Mouse (Mus musculus) ovary, postnatal 10 days (tissue): Measurements from ENCODE around the gene Pid1.
"Not testable (repeated sequence)": the region's sequence is repeated elsewhere in the genome, so short reads cannot be mapped to it uniquely, and the experiment has no call there.

ENCODE experiments used
- DNase-seq: peaks from one replicate; pipeline ENCODE4 v3.0.0; 2022; ENCODE audit warnings: low spot score

Gene Pid1

DNA sequence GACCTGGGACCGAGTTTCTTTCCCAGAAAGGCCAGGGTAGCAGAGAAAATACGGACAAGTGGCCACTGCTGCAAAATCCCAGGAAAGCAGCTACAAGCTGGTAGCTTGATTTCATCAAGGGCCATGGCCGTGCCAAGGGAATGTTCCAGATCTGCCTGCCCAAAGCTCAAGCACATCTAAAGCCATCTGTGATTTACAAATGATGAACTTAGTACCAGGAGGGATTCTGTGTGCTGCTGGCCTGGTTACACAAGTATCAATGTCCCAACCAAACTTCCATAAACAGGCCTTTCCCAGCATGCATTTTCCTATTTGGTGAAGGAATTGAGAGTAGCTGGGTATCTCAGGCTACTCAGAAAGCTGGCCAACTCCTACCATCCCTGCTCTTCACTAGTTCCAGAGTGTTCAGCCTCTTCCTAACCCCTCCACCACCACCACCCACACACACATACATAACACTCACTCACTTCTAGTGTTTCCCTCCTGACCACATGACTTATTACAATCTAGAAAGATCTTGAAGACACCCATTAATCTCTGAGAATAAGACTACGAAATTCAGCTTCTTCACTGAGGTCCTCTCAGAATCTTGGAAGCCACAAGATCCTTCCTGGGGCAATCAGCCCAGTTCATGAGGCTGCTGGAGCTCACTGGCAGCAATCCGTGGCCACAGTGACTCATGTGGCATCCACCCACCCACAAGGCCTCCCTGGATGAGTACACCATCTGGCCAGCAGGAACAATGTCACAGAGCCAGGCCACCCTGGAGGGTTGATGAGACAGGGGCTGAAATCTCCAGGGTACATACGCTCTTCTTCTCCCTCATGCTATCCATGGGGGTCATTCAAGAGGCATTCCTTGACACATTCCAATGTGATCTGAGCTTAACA lies 4.1 kb downstream of the Pid1 start:
- DNase-seq, result no peak

DNA sequence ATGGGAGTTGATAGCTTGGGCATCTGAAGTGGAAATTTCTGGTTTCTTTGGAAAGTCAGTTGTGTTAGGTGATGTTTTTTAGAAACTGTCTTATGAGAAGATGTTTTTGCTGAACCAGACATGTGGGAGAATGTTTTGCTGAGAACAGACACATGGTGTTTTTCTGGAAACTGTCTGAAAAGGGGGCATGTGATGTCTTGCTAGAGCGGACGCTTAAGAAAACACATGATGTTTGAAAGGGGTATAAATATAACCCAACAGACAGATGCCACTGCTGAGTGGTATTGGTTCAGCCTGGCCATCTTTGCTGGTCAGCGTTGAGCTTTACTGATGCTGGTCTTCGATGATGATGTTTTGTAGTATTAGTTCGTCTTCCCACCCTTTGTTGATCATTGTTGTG lies 6.8 kb downstream of the Pid1 start:
- no peak for DNase-seq

DNA sequence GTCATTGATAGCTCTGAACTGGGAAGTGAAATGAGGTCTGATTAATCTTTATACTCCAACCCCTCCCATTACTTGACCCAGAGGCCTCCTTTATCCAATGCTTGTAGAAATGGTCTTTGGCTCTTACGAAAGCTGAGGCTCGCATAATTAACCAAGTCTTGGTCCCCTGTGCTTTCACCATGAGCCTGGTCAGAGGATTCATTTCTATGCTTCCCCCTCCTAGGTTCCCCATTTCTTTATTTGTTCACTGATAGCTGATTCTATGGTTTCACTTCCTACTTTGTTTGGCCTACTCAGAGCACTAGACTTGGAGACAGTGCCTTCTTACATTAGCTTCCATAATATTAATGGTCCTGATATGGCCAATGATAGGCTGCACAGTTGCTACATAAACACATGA lies 13.7 kb downstream of the Pid1 start:
- DNase-seq, result no peak

DNA sequence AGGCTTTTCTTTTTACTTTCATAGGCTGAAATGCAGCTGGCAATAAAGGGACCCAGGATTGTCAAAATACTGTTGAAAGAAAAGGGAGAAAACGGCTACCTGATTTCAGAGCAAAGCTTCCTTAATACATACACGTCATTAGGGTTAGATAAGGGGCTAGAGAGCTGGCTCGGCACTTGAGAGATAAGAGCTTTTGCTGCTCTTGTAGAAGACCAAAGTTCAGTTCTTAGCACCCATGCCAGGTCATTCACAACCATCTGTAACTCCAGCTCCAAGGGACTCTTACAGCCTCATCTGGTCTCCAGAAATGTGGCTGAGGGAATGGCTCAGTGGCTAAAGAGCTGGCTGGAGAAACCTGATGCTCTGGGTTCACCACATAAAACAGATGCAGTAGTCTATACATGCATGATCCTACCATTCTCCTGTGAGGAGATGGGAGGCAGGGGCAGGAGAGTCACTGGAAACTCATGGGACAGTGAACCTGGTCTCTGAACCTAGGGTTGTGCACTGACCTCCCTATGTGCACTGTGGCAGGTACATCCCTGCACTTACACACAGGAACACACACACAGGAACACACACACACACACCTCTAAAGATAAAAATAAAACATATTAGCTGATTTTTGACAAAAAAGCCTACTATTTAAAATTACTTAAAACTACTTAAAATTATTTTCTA lies 16.0 kb downstream of the Pid1 start:
- DNase-seq, result no peak

DNA sequence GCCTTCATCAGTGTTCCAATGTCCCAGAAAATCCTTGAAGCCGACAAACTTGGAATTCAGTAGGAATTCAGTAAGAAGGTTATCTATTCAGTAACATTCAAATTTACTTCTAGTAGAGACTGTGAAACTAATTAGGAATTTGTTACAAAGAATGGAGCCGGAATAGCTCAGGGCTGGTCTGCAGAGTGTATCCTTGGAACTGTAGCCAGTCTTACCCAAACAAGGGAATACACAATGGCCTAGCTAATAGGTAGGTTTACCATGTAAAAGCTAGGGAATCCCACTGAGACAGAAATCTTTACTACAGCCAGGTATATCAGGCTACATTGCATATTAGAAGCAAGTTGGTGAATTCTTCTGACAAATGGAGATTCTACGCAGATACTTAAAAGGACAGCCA lies 31.2 kb downstream of the Pid1 start:
- DNase-seq, result not testable (repeated sequence)

DNA sequence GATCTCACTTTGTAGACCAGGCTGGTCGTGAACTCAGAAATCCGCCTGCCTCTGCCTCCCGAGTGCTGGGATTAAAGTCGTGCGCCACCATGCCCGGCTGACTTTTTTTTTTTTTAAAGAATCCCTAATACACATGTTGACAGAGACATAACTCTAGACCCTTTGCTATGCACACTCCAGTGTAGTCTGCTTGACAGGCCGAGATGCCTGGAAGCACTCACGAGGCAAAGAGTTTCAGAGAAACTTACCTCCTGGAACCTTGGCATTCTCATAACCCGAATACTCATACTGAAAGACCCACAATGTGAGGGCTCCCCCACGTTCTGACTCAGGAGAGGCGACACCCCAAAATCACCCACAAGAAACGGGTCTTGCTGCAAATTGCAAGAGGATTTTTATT lies 32.1 kb downstream of the Pid1 start:
- DNase-seq, result not testable (repeated sequence)

DNA sequence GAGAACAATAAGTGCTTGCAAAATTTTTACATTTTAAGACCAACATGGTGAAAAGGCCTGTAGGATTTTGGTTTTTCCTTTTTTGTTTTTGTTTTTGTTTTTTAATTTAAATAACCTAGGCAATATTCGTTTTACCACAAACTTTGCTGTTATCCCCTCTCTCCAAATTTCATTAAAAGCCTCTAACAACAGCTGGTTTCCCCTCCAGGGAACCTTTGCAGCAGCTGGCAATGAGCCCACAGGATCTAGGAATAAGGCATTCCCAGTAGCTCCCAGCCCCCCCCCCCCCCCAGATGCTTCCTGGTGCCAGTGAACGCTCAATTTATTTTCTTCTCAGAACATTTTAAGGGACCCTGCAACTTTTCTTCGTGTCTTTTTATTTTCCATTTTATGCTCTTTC lies 38.7 kb downstream of the Pid1 start:
- DNase-seq, result no peak

DNA sequence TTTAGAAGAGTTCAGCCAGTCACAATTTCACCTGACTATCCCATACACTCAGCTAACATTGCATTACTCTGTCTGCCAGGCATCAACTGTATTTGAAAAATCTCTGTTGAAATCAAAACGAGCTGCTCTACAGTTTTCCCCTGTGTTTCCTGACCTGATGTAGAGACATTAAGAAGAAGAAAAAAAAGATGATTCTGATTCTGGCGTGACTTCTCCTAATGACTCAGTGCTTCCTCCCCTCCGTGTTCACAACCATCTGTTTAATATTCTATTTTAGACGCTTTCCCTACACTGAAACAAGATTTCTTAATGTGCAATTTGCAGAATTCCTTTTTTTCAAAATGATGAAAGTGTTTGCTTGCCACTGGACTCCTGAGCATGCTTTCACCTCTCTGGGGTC lies 42.7 kb downstream of the Pid1 start:
- DNase-seq, result no peak

DNA sequence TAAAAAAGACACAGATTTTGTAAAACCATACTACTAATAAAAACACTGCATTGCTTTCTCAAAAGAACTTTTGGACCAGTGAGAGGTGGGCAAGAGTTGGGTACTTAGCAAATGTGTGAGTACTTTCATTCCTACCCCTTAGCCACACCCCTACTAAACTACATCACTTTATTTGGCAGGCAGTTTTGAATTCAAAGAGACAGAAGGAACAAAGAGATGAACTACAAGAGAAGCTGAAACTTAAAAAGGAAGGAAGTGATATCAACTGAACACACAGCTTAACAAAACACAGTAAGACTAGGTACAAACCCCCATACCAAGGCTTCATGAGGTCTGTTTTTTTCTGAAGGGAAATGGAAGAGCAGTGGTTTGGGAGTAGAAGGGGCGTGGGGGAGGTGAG lies 45.4 kb downstream of the Pid1 start:
- DNase-seq, result no peak

DNA sequence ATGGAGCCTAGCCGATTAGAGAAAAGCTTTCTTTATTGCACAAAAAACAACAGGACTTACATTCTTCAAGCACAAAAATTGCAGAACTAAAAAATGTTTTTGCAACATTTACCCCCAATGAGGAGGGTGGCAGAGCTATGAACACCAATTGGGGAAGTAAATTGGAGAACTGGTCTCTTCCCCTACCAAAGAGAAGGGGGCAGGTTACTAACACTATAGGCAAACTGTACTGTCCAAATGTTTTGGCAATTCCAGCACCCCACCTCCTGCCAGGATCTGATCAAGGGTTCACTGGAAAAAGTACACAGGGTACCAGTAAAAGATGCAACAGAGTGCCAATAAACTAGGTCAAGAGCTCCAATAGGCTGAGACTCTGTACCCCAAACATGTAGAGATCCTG lies 46.2 kb downstream of the Pid1 start:
- DNase-seq, result no peak

DNA sequence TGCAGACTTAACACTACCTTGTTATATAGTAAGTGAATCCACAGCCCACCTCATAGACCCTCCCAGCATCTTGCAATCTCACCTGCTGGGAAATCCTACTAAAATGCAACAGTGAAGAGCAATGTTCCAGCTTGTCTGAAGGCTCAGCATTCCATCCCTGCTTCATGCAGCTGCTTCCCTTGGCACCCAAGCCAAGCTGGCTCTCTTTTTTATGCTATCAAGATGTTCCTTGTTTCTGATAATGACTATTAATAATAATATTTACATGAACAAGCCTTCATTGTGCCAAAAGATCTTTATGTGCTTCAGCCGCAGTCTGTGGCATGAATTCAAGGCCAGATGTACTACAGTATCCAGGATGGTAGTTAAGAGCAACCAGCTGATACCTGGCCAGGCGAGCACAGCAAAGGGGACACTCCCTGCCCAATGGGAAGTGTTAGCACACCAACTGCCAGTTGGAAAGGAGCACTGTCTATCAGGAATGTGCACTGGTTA lies 54.0 kb downstream of the Pid1 start:
- no peak for DNase-seq

DNA sequence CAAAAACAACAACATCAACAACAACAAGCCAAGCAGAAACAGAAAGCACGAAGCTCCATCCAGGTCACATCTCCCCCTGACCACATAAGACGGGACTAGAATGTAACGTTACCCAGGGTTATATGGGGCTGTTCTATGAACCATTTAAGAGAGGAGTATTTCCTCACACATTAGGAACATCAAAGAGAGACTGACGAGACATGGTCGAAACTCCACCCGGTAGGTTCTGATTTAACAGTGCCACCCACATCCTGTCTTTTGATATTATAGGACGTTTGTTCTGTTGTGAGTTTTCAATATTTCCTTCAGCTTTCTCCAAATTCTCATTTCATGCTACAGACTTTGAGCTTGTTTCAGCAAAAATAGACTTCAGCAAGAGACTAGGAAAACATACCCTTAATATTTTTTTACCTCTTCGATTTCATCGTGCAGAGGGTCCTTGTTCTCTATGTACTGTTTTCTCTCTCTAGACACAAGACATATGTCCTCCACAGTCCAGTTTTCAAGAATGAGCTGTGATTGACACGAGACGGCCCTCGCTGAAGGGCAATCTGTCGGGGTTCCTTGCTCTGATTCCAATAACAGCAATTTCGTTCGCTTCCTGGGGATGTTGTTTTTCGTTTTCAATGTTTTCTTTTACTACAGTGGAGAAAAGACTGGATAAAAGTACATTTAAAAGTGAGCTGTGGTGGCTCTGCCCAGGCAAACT lies 58.1 kb downstream of the Pid1 start:
- DNase-seq, result no peak

DNA sequence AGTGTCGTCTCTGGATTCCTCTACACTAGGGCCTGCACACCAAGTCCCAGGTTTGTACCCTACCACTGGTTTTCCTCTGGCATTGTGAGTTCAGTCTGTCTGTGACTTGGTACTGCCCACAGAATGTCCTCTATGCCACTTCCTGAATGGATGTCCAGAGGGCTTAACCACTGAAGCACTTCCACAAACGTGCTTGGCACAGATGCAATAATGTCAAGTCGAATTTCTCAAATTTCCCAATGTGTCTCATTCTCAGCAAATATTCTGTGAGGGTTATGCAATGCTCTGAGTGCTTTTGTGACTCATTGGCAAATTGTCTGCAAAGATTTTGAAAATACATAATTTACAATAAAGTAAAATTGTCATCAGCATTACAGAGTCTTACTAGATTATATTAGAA lies 61.2 kb downstream of the Pid1 start:
- DNase-seq, result no peak

DNA sequence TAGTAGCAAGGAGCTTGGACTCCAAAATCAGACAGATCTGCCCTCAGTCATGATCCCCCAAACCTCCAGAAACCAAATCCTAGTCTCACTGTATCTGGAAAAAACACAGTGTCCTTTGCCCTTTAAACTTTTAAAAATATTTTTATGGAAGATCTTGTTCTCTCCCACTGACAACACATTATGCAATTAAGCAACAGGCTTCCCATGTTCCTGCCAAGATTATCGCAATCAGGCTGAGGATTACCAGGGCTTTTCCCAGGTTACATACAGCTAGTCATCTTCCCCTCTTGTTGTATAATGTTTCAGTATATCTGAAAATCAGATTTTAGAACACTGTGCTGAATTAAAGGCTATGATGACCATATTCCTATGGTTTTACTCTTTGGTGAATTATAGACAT lies 64.3 kb downstream of the Pid1 start:
- no peak for DNase-seq

DNA sequence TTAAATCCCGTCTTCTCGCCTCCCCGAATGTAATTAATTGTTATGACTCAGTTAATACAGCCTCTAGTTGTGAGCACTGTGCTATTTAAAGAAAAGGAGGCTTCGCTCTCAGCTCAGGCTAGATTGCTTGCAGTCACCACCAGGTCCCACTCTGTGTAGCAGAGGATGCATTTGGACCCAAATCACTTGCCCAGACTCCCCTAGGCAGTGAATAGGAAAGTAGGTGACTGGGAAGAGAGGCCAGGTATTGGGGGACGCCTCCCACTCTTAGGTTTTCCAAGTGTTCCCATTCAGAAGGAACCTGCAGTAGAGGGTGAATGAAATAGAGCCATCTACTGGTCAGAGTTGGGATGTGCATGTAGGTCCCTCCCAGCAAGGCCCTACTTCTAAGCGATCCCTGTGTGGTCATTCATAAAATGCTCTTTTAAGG lies 77.3 kb downstream of the Pid1 start:
- peak; percentile 17 for DNase-seq

DNA sequence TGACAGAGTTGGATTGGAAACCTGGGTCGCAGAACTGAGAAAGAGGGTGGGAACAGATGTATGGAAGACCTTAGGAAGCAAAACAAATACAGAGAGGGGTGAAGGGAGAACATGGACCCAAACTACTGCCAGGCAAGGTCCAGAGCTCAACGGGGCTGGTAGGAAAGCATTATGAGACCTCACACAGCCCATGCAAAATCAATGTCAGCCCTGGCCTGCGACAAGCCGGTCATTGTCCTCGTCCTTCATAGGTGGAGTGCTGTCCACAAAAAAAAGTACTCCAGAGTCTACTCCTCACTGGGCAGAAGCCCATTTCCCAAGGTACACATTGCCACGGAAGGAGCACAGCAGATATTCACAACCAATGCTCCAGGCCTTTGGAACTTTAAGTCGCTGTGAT lies 78.4 kb downstream of the Pid1 start:
- no peak for DNase-seq

DNA sequence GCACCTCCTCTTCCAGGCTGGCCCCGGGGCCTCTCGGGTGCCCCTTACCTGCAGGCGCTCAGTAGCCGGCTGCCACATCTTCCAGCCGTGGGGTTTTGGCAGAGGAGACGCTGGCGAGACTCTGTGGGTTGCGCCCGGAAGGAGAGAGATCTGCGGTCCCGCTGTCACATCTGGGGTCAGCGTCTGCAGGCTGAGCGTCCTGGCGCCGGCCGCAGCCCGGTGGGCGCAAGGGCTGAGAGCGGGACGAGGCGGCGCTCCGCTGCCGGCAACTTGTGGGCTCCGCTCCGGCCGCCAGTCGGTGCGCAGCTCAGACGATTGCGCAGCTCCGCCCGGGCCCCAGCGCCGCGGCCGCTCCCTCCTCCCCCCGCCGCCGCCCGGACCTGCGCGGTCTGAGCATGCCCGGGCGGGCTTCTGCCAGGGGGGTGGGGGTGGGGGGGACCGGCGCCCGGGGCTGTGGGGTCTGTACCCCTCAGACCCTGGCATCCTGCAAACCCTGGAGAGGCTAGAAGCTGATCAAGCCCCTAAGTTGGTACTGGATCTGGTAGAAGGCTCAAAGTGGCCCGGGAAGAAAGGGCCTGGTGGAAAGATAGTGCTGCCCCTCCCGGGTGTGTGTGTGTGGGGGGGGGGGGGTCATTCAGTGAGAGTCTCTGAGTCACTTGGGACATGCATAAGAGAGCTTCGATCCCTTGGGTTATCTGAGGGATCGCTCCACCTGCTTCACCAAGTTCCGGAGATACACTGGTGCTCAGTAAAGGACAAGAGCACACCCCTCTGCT lies 79.5 kb downstream of the Pid1 start:
- peak; percentile 29 for DNase-seq

DNA sequence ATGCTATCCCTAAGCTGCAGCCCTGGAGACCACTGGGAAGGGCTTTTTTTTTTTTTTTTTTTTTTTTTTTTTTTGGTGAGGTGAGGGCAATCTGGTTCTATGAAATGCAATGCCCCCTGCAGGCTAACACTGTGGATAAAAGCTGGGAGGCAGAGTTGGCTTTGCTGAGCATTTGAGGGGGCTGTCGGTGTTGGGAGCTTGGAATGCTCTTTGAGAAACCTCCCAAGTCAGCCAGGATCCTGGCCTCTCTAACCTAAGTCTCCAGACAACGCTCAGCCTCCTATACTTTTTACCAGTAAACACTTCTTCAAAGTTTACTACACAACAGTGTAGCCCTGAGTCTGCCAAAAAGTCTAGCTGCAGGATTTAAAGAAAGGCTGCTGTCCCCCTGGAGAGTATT lies 80.9 kb downstream of the Pid1 start:
- no peak for DNase-seq

DNA sequence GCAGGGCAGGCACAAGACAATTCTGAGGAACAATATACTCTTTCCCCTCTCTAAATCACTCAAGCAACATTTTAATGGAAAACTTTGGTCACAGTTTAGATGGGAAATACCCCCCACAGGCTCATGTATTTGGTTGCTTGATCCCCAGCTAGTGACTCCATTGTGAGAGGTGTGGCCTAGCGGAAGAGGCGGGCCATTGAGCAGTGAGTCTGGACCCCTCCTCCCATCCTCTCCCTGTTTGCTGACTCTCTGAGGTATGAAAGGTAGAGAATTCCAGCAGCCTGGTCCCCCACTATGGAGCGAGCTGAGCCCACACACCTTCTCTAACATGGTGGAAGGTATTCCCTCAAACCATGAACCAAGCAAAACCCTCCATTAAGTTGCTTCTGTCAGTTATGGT lies 83.8 kb downstream of the Pid1 start:
- DNase-seq, result no peak

DNA sequence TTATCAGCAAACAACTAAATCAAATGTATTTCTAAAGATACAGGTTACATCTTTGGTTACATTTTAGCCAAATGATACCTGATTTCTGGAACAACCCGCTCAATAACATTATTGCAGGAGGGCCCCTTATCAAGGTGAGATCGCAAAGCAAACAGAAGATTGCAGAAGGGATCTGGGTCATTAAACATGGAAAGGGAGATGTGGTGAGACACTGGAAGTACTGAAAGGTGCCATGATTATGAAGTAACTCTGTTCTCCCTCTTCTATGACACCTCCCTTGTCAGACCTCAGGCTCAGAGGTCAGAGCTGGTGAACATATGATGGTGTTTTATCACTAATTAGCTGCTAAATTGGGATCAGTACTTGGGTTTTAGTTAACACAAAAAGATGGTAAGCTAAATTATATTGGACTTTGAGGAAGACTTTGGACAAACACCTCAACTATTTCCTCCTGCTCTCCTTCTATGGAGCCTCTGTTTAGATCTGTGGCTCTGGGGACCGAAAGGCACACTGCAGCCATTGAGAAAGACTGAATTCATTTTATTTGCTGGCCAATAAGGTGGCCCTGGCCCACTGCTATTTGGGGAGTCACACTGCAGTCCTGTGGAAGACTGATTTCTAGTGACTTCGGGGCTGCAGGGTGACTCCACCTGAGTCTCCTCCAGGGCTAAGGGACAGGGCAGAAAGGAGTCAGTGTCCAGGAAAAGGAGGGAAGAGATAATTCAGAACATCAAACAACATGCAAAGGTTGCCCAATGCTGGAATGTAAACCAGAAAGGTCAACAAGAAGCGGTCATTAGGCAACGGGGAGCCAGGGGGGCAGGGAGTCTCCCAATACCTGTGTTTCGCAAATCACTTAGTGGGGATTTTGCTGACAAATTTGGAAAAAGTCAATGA lies 85.4 kb downstream of the Pid1 start:
- DNase-seq, result no peak

DNA sequence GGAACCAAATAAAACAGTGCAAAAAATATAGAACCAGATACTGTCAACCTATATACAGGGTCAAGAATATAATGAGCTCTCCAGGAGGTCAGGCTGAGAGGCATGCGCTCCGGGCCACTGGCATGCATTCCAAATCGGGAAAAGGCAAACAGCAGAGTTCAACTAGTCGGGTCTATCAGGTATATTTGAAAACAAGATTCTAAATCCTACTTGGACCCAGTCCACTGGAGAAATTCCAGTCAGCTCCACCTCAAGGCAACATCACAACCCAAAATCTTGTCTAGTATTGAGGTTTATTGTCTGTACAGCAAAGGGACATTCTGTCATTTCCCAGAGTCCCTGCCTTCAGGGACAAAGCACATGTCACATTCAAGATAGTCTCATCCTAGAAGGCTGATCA lies 91.0 kb downstream of the Pid1 start:
- DNase-seq, result no peak
